Mouse (Mus musculus): Measurements from ENCODE around the gene Fam129c. TPM values are rescaled to one million over a fixed set of nuclear protein-coding genes. Genes with fewer than 3 reads are reported as not detected.
A peak's percentile ranks its signal among the peaks of the same experiment; 100 is the strongest.

The Fam129c gene
- polyA plus RNA-seq, 1 experiment from 2014 or later, result 1.2 TPM

DNA sequence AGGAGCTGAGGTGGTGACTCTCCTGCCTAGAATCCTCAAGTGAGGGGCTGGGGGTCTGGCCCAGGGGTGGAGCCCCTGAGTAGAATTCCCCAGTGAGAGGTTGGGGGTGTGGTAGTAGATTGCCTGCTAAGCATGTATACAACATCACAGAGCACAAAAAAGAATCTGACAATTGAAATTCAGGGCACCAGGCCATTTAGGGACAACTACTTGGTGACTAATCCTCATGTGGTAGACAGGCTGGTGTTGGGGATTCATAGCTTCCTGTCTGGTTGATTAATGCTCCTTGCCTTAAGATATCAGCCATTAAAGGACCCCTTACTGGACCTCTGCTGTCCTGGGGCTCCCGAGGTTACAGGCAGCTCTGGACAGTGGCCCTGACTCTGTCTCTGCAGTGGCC is 18.4 kb upstream of the Fam129c start:
- no peaks in the 10 kb centered on the region for H3K36me3 ChIP-seq (ENCODE audit: insufficient read depth, low read length)
- no peaks in the 10 kb centered on the region for H3K9me3 ChIP-seq (ENCODE audit: low read length)
- H3K9ac ChIP-seq (replicated peaks; ENCODE audit: low read depth), result no peak overlapping the region
- 75% methylated on average over 1 of the region's 1 CpGs for WGBS
- H3K27ac ChIP-seq (ENCODE audit: low read length), result no peak overlapping the region
- ATAC-seq (no peak), DNase-seq (ENCODE audit: low spot score) (no peak)
- H3K27me3 ChIP-seq (replicated peaks; ENCODE audit: insufficient read depth, low read length), result no peaks in the 10 kb centered on the region
- TF ChIP-seq EP300 (IDR thresholded peaks at IDR 0.05) (no peak), CTCF (IDR thresholded peaks at IDR 0.05) (no peak)
- H3K4me1 ChIP-seq (ENCODE audit: insufficient read depth, low read depth, low read length), result no peaks in the 10 kb centered on the region
- H3K4me2 ChIP-seq (replicated peaks; ENCODE audit: low read depth, low read length), result no peak overlapping the region
- H3K4me3 ChIP-seq (ENCODE audit: low read depth, low read length), result no peak overlapping the region

DNA sequence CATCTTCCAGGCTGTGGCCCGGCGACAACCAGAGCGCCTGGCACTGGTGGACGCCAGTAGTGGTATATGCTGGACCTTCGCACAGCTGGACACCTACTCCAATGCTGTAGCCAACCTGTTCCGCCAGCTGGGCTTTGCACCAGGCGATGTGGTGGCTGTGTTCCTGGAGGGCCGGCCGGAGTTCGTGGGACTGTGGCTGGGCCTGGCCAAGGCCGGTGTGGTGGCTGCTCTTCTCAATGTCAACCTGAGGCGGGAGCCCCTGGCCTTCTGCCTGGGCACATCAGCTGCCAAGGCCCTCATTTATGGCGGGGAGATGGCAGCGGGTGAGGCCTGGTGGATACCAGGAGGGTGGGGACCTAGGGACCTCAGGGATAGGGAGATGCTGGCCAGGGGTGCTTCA is 18.0 kb upstream of the Fam129c start:
- no peaks in the 10 kb centered on the region for H3K9me3 ChIP-seq (ENCODE audit: low read length)
- H3K27me3 ChIP-seq (replicated peaks; ENCODE audit: insufficient read depth, low read length), result no peaks in the 10 kb centered on the region
- WGBS, result 90% methylated on average over 14 of the region's 14 CpGs

DNA sequence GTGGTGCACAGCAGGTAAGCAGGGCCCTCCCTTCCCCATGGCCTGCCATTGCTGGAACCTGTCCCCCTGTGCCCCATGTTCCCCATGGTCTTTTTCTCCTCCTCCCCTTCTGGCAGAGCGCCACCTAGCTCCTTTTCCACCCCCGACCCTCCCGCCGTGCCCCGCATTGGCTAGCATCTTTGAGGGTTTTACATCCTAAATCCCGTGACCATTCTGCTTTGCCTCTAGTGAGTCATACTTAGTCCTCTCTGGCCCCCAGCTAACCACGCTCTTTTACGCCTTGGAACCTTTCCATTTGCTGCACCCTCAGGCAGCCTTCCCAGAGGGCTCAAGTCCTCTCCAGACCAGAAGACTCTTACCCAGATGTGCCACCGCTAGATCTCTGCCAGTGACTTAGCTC is 17.2 kb upstream of the Fam129c start:
- Histone ChIP-seq H3K4me3 (ENCODE audit: low read depth, low read length) (no peak overlapping the region), H3K27me3 (replicated peaks; ENCODE audit: insufficient read depth, low read length) (no peaks in the 10 kb centered on the region), H3K4me1 (ENCODE audit: insufficient read depth, low read depth, low read length) (no peaks in the 10 kb centered on the region), H3K9me3 (ENCODE audit: low read length) (no peaks in the 10 kb centered on the region), H3K4me2 (replicated peaks; ENCODE audit: low read depth, low read length) (no peak overlapping the region), H3K9ac (replicated peaks; ENCODE audit: low read depth) (no peak overlapping the region), H3K36me3 (ENCODE audit: insufficient read depth, low read length) (no peaks in the 10 kb centered on the region), H3K27ac (ENCODE audit: low read length) (no peak overlapping the region)
- ATAC-seq (peak; percentile 47), DNase-seq (ENCODE audit: low spot score) (no peak)
- TF ChIP-seq CTCF (IDR thresholded peaks at IDR 0.05) (no peak), EP300 (IDR thresholded peaks at IDR 0.05) (no peak)
- WGBS, result 55% methylated on average over 9 of the region's 9 CpGs

More for the DNA sequence above, 18.0 kb upstream of the Fam129c start:
- ATAC-seq (no peak), DNase-seq (ENCODE audit: low spot score) (no peak)
- Histone ChIP-seq H3K36me3 (ENCODE audit: insufficient read depth, low read length) (no peaks in the 10 kb centered on the region), H3K9ac (replicated peaks; ENCODE audit: low read depth) (no peak overlapping the region), H3K4me3 (ENCODE audit: low read depth, low read length) (no peak overlapping the region), H3K4me1 (ENCODE audit: insufficient read depth, low read depth, low read length) (no peaks in the 10 kb centered on the region), H3K4me2 (replicated peaks; ENCODE audit: low read depth, low read length) (no peak overlapping the region), H3K27ac (ENCODE audit: low read length) (no peak overlapping the region)
- TF ChIP-seq EP300 (IDR thresholded peaks at IDR 0.05), result no peak
- TF ChIP-seq CTCF (IDR thresholded peaks at IDR 0.05), result no peak

DNA sequence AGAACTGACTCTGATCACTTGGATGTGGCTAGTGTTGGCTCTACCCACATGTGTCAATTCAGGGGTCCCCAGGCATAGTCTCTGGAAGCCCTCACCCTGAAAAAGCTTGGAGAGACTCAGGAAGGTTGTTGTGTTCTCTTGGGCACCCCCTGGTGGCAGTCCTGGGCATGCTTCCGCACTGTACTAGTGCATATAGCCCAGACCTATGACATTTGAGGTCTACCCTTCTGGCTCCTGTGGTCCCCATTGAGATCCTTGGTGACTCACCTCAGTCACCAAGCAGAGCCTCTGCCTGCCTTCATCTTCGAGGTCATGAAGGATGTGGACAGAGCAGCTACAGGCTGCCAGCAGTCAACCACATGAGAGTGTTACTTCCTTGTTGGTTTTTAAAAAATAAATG is 10.6 kb upstream of the Fam129c start:
- WGBS, result 54% methylated on average over 2 of the region's 2 CpGs
- H3K4me2 ChIP-seq (replicated peaks; ENCODE audit: low read depth, low read length), result no peak overlapping the region

DNA sequence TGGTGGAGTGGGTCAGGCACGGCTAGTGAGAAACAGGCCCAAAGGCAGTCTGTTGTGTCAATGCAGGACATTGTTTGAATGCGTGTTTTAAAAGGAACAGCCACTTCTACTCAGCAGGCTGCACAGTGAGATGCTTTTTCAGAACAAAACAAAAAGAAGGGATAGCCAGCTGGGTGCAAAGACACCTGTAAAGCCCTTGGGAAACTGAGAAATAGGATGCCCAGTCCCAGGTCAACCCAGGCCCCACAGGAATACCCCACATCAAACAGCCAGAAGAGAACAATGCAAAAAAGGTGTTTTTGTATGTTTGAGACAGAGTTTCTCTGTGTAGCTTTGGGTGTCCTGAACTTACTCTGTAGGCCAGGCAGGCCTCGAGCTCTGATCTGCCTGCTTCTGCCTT is 8.7 kb upstream of the Fam129c start:
- no peak for ATAC-seq
- DNase-seq (ENCODE audit: low spot score), result no peak
- 70% methylated on average over 3 of the region's 3 CpGs for WGBS

More for the DNA sequence above, 10.6 kb upstream of the Fam129c start:
- no peaks in the 10 kb centered on the region for H3K27me3 ChIP-seq (replicated peaks; ENCODE audit: insufficient read depth, low read length)
- H3K36me3 ChIP-seq (ENCODE audit: insufficient read depth, low read length), result no peaks in the 10 kb centered on the region
- peaks cover 5% of the 10 kb centered on the region; the same call in 1 of the 2 replicates for H3K4me1 ChIP-seq (ENCODE audit: insufficient read depth, low read depth, low read length)
- ATAC-seq (no peak), DNase-seq (ENCODE audit: low spot score) (peak; percentile 42)
- TF ChIP-seq EP300 (IDR thresholded peaks at IDR 0.05), result no peak
- peak; percentile 77 for TF ChIP-seq CTCF (IDR thresholded peaks at IDR 0.05)
- no peak overlapping the region for H3K27ac ChIP-seq (ENCODE audit: low read length)
- no peak overlapping the region for H3K9ac ChIP-seq (replicated peaks; ENCODE audit: low read depth)
- no peaks in the 10 kb centered on the region for H3K9me3 ChIP-seq (ENCODE audit: low read length)
- H3K4me3 ChIP-seq (ENCODE audit: low read depth, low read length), result no peak overlapping the region

DNA sequence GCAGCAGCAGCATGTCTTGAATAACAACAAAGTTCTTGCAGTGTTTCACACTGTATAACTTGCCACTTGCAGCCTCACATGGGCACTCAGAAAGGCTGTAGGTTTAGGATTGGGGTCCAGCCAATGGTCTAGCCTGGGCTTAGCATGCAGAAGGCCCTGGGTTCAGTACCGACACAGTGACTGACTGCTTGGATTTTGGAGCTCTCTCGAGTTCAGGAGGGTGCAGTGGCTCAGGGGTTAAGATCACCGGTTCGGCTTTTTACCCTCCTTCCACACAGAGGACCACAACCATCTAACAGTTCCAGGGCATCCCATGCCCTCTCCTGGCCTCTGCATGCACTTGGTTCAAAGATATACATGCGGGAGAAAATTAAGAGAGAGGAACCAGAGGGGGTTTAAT is 6.4 kb upstream of the Fam129c start:
- H3K27me3 ChIP-seq (replicated peaks; ENCODE audit: insufficient read depth, low read length), result no peaks in the 10 kb centered on the region
- ATAC-seq (no peak), DNase-seq (ENCODE audit: low spot score) (no peak)
- H3K27ac ChIP-seq (ENCODE audit: low read length), result peak overlapping the region; percentile 96; the same call in 1 of the 2 replicates
- TF ChIP-seq CTCF (IDR thresholded peaks at IDR 0.05) (no peak), EP300 (IDR thresholded peaks at IDR 0.05) (no peak)
- H3K9ac ChIP-seq (replicated peaks; ENCODE audit: low read depth), result peak overlapping the region; percentile 74; the same call in 1 of the 2 replicates
- WGBS, result 22% methylated on average over 5 of the region's 5 CpGs
- peaks cover 9% of the 10 kb centered on the region; the same call in 1 of the 2 replicates for H3K4me1 ChIP-seq (ENCODE audit: insufficient read depth, low read depth, low read length)
- H3K9me3 ChIP-seq (ENCODE audit: low read length), result no peaks in the 10 kb centered on the region
- peak overlapping the region; percentile 71 for H3K4me3 ChIP-seq (ENCODE audit: low read depth, low read length)
- H3K36me3 ChIP-seq (ENCODE audit: insufficient read depth, low read length), result no peaks in the 10 kb centered on the region
- peak overlapping the region; percentile 94 for H3K4me2 ChIP-seq (replicated peaks; ENCODE audit: low read depth, low read length)

More for the DNA sequence above, 8.7 kb upstream of the Fam129c start:
- Histone ChIP-seq H3K9me3 (ENCODE audit: low read length) (no peaks in the 10 kb centered on the region), H3K4me3 (ENCODE audit: low read depth, low read length) (no peak overlapping the region), H3K9ac (replicated peaks; ENCODE audit: low read depth) (no peak overlapping the region), H3K27me3 (replicated peaks; ENCODE audit: insufficient read depth, low read length) (no peaks in the 10 kb centered on the region), H3K4me1 (ENCODE audit: insufficient read depth, low read depth, low read length) (peaks cover 9% of the 10 kb centered on the region; the same call in 1 of the 2 replicates), H3K27ac (ENCODE audit: low read length) (no peak overlapping the region), H3K36me3 (ENCODE audit: insufficient read depth, low read length) (no peaks in the 10 kb centered on the region), H3K4me2 (replicated peaks; ENCODE audit: low read depth, low read length) (no peak overlapping the region)
- TF ChIP-seq EP300 (IDR thresholded peaks at IDR 0.05), result no peak
- no peak for TF ChIP-seq CTCF (IDR thresholded peaks at IDR 0.05)

All from lung, postnatal 0 days (tissue).